Comparison of ENCODE assay signal across 21 mouse cellular contexts in the genomic region with DNA sequence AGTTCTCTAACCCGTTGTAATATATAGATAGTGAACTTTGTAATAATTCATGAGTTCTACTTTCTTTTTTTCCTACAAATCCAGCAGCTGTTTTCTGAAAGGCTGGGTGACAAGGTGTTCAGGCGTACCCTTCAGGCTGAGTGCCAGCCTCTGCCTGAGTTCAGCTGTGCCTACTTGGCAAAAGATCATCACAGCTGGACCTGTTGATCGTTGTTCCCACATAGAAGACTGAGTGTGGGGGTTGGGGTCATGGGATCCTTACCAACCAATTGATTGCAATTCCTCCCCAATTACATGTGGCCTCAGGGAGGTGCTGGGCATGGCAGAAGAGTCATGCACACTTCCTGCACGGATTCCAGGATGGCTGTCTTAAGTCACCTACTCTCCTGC. TPM values are rescaled to one million over a fixed set of nuclear protein-coding genes. Genes with fewer than 3 reads are reported as not detected.
A peak's percentile ranks its signal among the peaks of the same experiment; 100 is the strongest.
DNase-seq lines count a peak whose midpoint lies in the region; ATAC-seq and TF ChIP-seq lines count a peak whose summit lies in the region.
"Had no signal": no experiment of that assay in that cellular context is flagged by ENCODE, and none has a peak within 500 bp of the region (broad histone marks: within the 10 kb centered on the region; RNA-seq: fewer than 3 reads in every experiment).

No protein-coding gene starts in this region.

- ATAC-seq in stomach, embryonic 16.5 days (ENCODE audit: insufficient read depth, low FRiP score): peak; percentile 51; the same call in 1 of the 2 replicates
- ATAC-seq in stomach, postnatal 0 days (ENCODE audit: low FRiP score, low TSS enrichment): no peak
- peak; percentile 43; the same call in 1 of the 2 replicates for ATAC-seq in intestine, embryonic 15.5 days

- TF ChIP-seq EP300 in stomach, postnatal 0 days (optimal IDR thresholded peaks at IDR 0.05): no peak

- no peaks in the 10 kb centered on the region for H3K27me3 ChIP-seq in stomach, embryonic 16.5 days (ENCODE audit: control insufficient read depth, insufficient read depth, low read length)
- no peaks in the 10 kb centered on the region for H3K27me3 ChIP-seq in stomach, postnatal 0 days (ENCODE audit: control insufficient read depth, insufficient read depth, low read length)
- H3K27me3 ChIP-seq in intestine, embryonic 15.5 days (replicated peaks): no peaks in the 10 kb centered on the region
- H3K27me3 ChIP-seq: embryonic facial prominence, embryonic 15.5 days had no signal

- H3K36me3 ChIP-seq in stomach, embryonic 16.5 days (ENCODE audit: control insufficient read depth, insufficient read depth, low read length): peaks cover 2% of the 10 kb centered on the region; the same call in 1 of the 2 replicates
- H3K36me3 ChIP-seq in stomach, postnatal 0 days (ENCODE audit: control insufficient read depth, insufficient read depth, low read length): peaks cover 11% of the 10 kb centered on the region; the same call in 1 of the 2 replicates
- H3K36me3 ChIP-seq in intestine, embryonic 15.5 days: peaks cover 24% of the 10 kb centered on the region; the same call in 1 of the 2 replicates

- H3K4me1 ChIP-seq in stomach, embryonic 16.5 days (ENCODE audit: control insufficient read depth, insufficient read depth, low read length): no peaks in the 10 kb centered on the region
- no peaks in the 10 kb centered on the region for H3K4me1 ChIP-seq in stomach, postnatal 0 days (replicated peaks; ENCODE audit: control insufficient read depth, insufficient read depth)
- no peaks in the 10 kb centered on the region for H3K4me1 ChIP-seq in intestine, embryonic 15.5 days (replicated peaks)
- H3K4me1 ChIP-seq: embryonic facial prominence, embryonic 15.5 days; forebrain, embryonic 10.5 days; heart, embryonic 10.5 days had no signal

- intact Hi-C loops in left cerebral cortex, postnatal 4 days (cut with DNase I): no loop called here

- H3K27ac ChIP-seq in stomach, embryonic 16.5 days (ENCODE audit: low read length): no peak overlapping the region
- H3K27ac ChIP-seq in stomach, postnatal 0 days (replicated peaks): no peak overlapping the region
- no peak overlapping the region for H3K27ac ChIP-seq in intestine, embryonic 15.5 days
- H3K27ac ChIP-seq: embryonic facial prominence, embryonic 15.5 days; forebrain, embryonic 10.5 days; gastrocnemius, adult 2 months; heart, embryonic 10.5 days had no signal

- 74% methylated on average over 4 of the region's 4 CpGs for WGBS in stomach, embryonic 16.5 days
- WGBS in stomach, postnatal 0 days: 65% methylated on average over 4 of the region's 4 CpGs
- 86% methylated on average over 4 of the region's 4 CpGs for WGBS in intestine, embryonic 15.5 days

- H3K9ac ChIP-seq in stomach, embryonic 16.5 days (ENCODE audit: low read length): no peak overlapping the region
- no peak overlapping the region for H3K9ac ChIP-seq in stomach, postnatal 0 days (ENCODE audit: low read length)
- no peak overlapping the region for H3K9ac ChIP-seq in intestine, embryonic 15.5 days
- H3K9ac ChIP-seq: embryonic facial prominence, embryonic 15.5 days had no signal

- TF ChIP-seq CTCF in stomach, postnatal 0 days (IDR thresholded peaks at IDR 0.05; ENCODE audit: low read depth): no peak

- peak; percentile 17 for DNase-seq in left cerebral cortex, postnatal 4 days
- no peak for DNase-seq in left cerebral cortex, adult 8-10 months (ENCODE audit: low spot score in 2 of 2)
- DNase-seq in stomach, postnatal 0 days (ENCODE audit: low spot score): no peak
- peak; percentile 27 for DNase-seq in gonadal fat pad, adult 2 months (ENCODE audit: low read depth)
- DNase-seq in urinary bladder, postnatal 25 days (ENCODE audit: low spot score): no peak
- DNase-seq in right cerebral cortex, postnatal 10 days (ENCODE audit: low spot score in 2 of 2): no peak
- DNase-seq: adrenal gland, adult 2 months; adrenal gland, postnatal 25 days; cerebellum, adult 18-20 months; cerebellum, adult 9-11 months; embryo, embryonic 11 days; gastrocnemius, adult 2 months; gastrocnemius, postnatal 25 days; heart, adult 18-20 months; heart, postnatal 10 days had no signal

- H3K4me3 ChIP-seq in stomach, embryonic 16.5 days (replicated peaks; ENCODE audit: low read length): no peak overlapping the region
- H3K4me3 ChIP-seq in stomach, postnatal 0 days (ENCODE audit: low read depth, low read length): no peak overlapping the region
- no peak overlapping the region for H3K4me3 ChIP-seq in intestine, embryonic 15.5 days (replicated peaks)
- H3K4me3 ChIP-seq: embryonic facial prominence, embryonic 15.5 days; erythroblast, embryonic 14.5 days; forebrain, embryonic 10.5 days; gastrocnemius, adult 2 months; heart, embryonic 10.5 days had no signal

- H3K4me2 ChIP-seq in stomach, embryonic 16.5 days (ENCODE audit: low read depth, low read length): no peak overlapping the region
- H3K4me2 ChIP-seq in stomach, postnatal 0 days (replicated peaks; ENCODE audit: low read depth): no peak overlapping the region
- H3K4me2 ChIP-seq in intestine, embryonic 15.5 days (replicated peaks): no peak overlapping the region
- H3K4me2 ChIP-seq: embryonic facial prominence, embryonic 15.5 days had no signal

- no peaks in the 10 kb centered on the region for H3K9me3 ChIP-seq in stomach, embryonic 16.5 days (replicated peaks; ENCODE audit: control insufficient read depth, low read length)
- no peaks in the 10 kb centered on the region for H3K9me3 ChIP-seq in stomach, postnatal 0 days (ENCODE audit: control insufficient read depth, low read length)
- H3K9me3 ChIP-seq in intestine, embryonic 15.5 days: no peaks in the 10 kb centered on the region
- H3K9me3 ChIP-seq: embryonic facial prominence, embryonic 15.5 days; forebrain, embryonic 10.5 days; heart, embryonic 10.5 days had no signal

RNA-seq across cellular contexts. Expression of a gene that starts 38.3 kb away (rescaled TPM):
- 10 to 100 TPM; 23.1 to 24.7 TPM for total RNA-seq in left cerebral cortex, postnatal 4 days (2021)
- 10 to 100 TPM; 20.7 to 22.1 (median 21.6) TPM for total RNA-seq in left cerebral cortex, adult 8-10 months (2022)
- polyA plus RNA-seq in stomach, embryonic 16.5 days (2015; fragmentation: Nextera tagmentation; extraction: Ambion mirVana): 12.4 and 14.7 TPM in 2 replicates
- polyA plus RNA-seq in stomach, postnatal 0 days (2015; fragmentation: Nextera tagmentation; extraction: Ambion mirVana): 4.4 and 4.7 TPM in 2 replicates
- 2.7 and 3.1 TPM in 2 replicates for polyA plus RNA-seq in gonadal fat pad, adult 2 months (2012; rRNA removed)
- 10.5 and 12.7 TPM in 2 replicates for polyA plus RNA-seq in intestine, embryonic 15.5 days (2015; fragmentation: Nextera tagmentation; extraction: Ambion mirVana)

Comparison
In these comparisons a context has a peak if more than half of its experiments do, and no peak if none do; other contexts are left out.
1. DNase-seq: peak in left cerebral cortex, postnatal 4 days (single experiment) and gonadal fat pad, adult 2 months (single experiment); none in left cerebral cortex, adult 8-10 months (0 of 2), stomach, postnatal 0 days (single experiment), urinary bladder, postnatal 25 days (single experiment) and right cerebral cortex, postnatal 10 days (0 of 2).